Mouse (Mus musculus): Measurements from ENCODE around the gene Slc4a8.

Gene Slc4a8

DNA sequence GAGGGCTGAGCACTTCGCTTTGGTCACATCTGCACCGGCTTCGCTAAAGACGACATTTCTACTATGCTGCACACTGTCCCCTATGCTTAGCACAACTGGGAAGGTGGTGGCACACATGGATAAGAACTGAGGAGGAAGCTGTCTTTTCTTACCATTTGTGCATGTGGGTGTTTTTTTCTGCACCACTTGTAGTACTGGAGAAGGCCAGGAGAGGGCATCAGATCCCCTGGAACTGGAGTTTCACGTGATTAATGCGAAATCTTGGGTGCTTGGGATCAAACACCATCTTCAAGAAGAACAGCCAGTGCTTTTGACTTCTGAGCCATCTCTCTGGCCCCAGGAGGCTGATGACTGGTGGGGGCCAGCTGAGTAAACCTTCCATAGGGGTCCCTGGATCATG, 69.1 kb downstream of the Slc4a8 start:
- in situ Hi-C loops (cut with MseI, MboI) = no loop called here

DNA sequence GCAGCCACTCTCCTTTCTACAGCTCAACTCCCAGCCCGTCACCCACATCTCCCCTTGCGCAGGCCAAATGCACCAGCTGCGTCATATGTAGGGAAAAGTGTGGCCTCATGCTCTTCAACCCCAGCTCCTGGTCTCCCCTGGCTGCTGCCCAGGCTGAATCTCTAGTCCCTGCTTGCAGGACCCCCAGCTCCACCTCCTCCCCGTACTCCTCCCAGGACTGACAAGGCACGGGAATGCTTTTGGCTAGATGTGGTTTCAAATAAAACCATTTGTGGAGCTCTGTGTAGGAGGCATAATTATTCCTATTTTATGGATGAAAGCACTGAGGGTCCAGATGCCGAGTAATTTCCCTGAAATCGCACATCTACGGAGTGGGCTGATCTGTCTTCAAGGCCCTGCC, 70.6 kb downstream of the Slc4a8 start:
- in situ Hi-C loops (cut with MseI, MboI) = no loop called here

DNA sequence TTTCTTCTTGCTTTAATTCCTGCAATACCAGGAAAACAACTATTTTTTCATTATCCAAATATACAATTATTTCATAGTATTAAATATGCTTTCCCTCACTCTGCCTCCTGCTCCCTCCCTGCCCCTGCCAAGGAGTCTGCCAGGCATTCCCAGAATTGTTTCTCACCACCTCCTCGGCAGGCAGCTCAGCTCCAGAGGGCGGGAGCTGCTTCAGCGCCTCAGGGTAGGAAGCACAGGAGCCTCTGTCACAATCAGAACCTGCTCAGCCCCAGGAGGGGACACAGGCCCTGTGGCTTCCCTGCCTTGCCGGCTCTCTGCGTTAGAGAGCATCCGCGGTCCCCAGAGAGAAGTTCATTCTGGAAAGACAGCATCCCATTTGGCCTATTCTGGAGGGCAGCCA, 71.2 kb downstream of the Slc4a8 start:
- in situ Hi-C loops (cut with MseI, MboI) = no loop called here

DNA sequence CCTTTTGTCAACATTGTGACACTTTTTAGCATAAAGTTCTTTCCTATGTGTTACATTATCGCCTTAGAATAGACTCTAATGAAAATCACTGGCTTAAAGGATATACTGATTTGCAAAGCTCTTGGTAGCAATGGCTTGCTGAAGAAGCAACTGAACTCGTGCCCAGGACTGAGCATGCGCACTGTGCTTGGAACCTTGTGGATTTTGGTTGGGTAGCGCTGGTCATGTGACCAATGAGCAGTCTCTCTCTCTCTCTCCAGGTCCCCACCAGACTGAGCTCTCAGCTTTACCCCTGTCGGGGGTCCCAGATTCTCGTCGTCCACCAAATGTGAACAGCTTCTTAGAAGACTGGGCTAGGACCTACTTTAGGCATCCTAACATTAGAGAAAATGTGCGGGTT, 75.2 kb downstream of the Slc4a8 start:
- in situ Hi-C loops (cut with MseI, MboI) = no loop called here

DNA sequence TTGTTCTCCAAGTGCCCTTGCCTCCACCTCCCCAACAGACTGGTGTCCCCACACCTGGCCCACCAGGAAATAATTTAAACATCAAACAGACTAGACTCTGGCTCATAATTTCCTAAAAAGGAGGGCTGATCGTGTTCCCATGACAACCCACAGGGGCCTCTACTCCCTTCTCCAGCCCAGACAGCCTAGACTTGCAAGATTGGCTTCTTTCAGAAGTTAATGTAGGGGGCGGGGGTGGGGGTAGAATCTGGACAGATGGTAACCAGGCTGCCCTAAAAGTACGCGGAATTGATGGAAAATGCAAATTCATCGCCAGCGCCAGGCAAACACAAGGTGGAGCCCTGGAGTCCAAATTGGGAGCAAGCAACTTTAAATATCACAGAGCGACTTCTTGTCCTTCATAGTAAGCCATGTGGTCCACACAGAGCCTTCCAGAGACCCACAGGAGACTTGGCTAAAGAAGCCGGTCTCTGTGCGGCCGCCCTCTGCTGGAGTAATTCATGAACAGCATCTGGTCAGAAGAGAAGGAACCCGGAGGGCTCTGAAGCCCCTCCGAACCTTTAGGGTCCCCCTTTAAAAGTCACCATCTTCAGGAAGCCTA, 77.2 kb downstream of the Slc4a8 start:
- in situ Hi-C loops (cut with MseI, MboI) = no loop called here

DNA sequence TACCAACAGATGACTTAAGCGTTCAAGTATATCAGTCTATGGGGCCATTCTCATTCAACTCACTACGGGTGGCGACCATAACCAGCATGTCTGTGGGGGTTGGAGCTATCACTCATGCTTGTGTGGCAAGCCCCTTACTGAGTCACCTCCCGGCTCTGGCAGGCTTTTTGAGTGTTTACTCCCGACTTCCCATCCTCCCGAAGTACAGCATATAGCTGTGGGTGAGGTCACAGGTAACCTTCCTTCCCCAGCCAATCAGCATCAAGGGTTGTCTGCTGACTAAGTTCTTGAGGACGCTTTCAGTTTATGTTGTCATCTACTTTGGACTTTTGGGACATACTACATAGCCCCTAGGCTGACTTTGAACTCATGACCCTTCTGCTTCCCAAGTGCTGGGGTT, 82.8 kb downstream of the Slc4a8 start:
- in situ Hi-C loops (cut with MseI, MboI) = no loop called here

DNA sequence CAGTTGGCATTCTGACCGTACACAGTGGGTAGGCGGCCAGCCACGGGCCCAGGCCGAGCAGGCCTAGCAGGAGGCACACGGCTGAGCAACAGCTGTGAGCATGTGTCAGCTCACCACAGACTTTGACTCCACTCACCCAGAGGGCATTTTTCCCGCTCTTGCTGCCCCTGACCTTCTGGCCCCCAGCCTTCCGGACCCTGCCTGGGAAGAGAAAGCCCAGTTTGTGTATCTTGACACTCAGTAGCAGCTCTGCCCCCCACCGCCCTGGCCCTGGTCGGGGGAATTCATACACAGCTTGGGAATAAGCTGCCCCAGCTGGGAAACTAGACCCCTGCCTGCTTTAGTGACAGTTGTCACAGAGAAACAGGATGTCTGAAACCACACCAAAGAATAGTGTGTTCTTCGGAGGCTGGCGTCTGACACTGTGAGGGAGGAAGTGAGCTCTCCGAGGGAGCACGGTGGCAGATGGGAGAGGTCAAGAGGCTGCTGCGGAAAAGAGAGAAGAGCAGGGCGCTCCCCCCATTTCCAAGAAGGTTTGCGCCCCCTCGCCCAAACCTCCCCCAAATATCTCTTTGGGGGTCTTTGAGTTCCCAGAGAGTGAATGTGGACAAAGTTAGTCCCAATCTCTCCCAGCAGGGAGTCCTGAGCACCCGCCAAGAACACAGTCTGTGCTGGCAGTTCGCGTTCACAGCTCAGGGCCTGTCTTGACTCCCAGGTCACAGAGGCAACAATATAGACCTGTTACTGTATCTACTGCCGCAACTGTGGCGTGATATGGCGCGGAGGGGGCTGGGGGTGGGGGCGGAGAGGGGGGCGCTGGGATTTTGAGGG, 83.7 kb downstream of the Slc4a8 start:
- in situ Hi-C loops (cut with MseI, MboI) = no loop called here

DNA sequence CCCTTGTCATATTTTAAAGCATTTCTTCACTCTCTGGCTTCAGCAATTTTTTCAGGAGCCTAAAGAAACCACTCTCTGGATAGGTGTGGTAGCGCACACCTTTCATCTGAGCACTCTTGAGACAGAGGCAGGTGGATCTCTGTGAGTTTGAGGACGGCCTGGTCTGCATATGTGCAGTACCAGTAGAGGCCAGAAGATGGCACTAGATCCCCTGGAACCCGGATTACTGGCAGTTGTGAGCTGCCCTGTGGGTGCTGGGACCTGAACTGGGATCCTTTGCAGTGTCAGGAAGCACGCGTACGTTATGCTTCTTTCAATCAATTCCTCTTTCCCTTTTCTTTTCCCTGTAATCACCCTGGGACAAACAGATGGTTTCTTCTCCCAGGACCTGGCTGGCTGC, 85.6 kb downstream of the Slc4a8 start:
- in situ Hi-C loops (cut with MseI, MboI) = no loop called here

DNA sequence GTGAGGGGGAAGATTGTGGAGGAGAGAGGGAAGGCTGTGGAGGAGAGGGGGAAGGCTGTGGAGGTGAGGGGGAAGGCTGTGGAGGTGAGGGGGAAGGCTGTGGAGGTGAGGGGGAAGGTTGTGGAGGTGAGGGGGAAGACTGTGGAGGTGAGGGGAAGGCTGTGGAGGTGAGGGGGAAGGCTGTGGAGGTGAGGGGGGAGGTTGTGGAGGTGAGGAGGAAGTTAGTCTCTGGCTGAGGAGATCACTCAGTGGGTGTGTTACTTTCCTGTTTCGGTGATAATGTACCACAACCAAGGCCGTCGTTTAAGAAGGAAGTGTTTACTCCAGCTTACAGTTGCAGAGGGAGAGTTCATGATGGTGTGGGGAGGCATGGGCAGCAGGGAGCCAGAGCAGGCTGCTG, 96.0 kb downstream of the Slc4a8 start:
- in situ Hi-C loops (cut with MseI, MboI) = no loop called here

DNA sequence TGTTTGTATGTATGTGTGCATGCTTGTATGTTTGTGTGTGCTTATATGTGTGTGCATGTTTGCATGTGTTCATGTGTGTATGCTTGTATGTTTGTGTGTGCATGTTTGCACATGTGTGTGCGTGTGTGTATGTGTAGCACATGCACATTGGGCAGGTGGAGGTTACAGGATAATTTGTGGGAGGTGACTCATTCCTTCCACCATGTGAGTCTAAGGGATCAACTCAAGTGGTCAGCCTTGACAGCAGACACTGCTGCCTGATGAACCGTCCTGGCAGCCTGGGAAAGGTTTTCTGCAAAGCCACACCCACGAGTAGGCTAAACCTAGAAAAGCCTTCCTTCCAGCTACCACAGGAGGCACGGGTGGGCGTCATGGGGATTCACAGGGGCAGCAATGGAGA, 99.3 kb downstream of the Slc4a8 start:
- in situ Hi-C loops (cut with MseI, MboI) = no loop called here

DNA sequence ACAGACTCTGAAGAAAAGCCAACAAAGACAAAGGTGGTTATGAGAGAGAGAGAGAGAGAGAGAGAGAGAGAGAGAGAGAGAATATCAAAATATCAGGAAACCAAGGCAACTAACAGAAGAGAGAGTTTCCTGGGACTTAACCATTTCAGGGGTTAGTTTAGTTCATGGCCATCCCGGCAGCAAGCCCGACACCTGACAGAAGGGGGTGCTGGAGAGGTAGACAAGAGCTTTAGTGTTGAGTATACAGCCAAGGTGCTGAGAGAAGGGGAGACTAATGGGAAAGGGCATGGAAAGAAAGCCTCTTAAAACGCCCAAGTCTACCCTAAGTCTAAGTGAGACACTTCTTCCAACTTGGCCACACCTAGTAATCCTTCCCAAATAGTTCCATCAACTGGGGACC, 104.0 kb downstream of the Slc4a8 start:
- in situ Hi-C loops (cut with MseI, MboI) = no loop called here

DNA sequence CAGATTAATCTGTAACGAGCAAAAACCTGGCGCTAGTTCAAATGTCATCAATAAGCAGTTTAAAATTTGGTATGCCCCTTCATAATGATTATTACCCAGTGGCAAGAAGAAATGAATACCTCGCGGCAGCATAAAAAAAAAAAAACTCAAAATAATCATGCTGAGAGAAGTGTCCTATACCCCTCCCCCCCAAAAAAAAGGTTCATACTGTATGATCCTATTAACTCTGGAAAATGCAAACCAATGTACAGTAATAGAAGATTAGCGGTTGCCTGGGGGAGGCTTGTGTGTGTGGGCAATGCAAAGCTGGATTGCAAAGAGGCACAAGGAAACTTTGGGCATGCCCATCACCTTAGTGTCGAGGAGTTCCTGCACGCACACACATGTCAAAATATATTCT, 108.0 kb downstream of the Slc4a8 start, which contains the start of gene Scn8a:
Scn8a (plus strand) TSS at position 301 of the 400 bp plus-strand sequence.
- in situ Hi-C loops (cut with MseI, MboI) = no loop called here

DNA sequence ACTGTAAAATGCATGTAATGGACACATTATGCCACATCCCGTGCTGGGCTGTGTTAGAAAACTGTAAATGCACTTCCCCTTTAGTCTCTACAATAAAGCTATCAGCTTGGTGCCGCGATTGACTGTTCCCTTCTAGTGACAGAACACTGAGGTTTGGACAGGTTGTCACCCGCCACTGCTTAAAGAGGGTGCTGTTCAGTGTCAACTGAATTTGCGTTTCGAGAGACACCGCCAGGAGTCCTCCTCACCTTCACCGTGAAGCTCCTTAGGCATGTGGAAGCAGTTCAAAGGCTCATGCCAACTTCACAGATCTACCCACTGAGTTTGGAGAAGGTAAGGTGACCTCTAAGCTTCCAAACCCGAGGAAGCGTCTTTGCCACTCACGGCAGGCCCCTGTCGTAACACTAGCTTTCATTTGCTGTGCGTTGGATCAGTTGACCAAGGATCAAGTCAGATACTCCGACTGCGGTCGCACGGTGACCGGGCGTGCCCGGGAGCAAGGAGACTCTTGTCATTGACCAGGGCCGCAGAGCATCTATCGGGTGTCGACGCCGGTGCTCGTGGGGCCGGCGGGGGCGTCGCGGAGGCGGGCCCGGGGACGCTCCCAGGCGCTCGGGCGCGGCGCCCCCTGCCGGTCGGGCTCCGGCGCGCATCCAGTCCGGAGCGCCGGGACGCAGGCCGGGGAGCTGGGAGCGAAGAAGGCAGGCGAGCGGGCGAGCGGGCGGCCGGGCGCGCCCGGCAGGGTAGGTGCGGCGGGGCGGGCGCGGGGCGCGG, 108.6 kb downstream of the Slc4a8 start:
- in situ Hi-C loops (cut with MseI, MboI) = no loop called here

DNA sequence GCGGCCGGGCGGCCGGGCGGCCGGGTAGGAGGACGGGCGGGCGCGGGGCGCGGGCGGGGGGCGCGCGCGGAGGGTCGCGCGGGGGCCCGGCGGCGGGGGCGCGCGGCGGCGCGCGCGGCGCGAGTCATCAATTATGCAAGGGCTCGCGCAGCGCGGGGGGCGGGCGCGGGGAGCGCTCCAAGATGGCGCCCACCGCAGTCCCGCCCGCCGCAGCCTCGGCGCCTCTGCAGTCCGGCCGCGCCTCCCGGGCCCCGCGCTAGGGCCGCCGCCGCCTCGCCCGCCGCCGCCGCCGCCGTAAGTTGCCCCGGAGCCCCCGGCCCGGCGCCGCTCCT, 109.2 kb downstream of the Slc4a8 start:
- in situ Hi-C loops (cut with MseI, MboI) = no loop called here

DNA sequence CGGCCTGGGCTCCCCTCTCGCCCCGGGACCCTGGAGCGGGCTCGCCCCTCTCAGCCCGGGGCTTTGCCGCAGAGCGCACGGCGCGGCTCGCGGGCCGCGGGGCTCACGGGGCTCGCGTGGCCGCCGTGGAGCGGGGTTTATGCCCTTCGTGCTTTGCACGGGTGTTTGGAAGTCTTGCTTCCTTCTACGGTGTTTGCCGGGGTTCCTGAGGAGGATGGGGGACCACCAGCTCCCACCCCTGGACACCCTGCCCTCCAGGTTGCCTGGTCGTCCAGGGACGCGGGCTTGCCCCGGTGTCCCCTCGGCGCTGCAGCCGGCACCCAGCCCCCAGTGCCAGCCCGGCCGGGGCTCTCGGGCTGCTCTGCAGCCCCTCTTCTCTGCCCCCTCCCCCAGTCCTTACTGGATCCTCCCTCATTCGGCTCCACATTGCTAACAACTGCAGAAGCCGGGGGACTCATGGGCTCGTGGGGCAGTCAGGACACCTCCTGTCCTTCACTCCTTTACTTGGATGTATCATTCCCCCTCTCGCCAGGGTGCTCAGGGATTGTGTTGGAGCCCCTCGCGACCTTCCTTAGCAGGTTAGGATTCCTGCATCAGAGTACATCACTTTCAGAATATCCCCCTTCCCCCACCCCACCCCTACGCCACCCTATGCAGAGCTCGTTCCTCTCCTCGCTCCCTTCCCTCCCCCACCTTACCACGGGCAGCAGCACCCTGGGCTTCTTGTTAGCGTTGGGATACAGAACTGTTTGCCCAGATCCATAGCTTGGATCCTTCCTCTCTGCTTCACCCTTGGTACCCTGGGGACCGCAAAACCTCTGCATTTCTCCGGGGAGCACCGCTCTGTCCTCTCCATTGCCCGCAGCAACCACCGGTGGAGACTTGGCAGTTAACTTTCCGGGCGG, 109.8 kb downstream of the Slc4a8 start:
- in situ Hi-C loops (cut with MseI, MboI) = no loop called here

DNA sequence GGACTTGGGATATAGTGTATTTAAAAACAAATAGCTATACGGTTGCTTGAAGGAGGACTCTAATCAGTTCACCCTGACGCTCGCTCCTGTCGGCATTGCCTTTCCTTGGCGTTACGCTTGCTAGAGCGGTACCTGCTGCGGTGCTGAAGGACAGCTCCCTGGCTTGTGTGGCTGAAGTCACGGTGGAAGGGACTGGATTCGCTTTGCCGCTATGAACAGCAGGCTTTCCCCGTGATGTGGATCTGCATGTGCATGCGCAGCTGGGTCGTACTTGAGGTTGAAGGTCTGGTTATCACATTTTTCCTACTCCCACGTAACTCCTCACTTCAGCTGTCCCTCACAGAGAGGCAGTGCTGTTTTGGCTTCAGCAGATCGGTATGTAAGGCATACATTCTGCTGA, 111.6 kb downstream of the Slc4a8 start:
- in situ Hi-C loops (cut with MseI, MboI) = no loop called here

Measured in mouse trophoblast stem cell (cell line).